Mouse (Mus musculus) skeletal muscle tissue, adult 2 months (tissue): ENCODE data around the gene Tirap.

ENCODE experiments used
- DNase-seq: peaks from one replicate; pipeline ENCODE4 v3.0.0-alpha.2; 2012; ENCODE audit warnings: low read depth, low spot score

The Tirap gene

DNA sequence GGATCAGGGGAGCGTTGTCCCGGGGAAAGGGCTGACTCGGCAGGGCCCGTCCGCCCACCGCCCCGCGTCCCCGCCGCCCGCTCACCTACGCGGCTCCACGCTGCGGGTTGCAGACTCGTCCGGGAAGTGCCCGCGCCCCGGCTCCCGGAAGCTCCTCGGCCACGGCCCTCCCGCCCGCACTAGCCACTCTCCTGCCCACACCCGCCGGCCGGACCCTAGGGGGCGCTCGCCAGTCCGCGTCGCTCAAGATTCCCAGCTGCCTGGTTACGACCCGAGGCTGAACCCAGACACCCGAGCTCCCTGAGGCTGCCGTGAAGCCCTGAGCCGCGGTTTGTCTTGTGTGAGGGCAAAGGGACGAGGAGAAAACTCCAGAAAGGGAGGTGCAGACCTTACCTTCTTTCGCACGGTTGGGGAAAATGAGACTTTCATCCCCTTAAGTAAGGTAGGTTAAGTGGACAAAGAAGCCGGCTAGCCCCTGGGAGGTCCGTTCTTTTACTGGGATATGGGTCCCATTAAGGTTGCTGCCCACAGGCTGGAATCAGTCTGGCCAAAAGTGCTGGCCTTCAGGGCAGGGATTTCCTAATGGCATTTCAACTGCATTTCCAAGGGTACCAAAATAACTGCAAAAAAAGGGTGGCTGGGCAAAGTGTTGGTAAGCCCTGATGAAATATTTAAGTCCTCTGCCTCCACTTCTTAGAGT, at the start of gene Tirap, which contains the start of gene Srpr:
Gene Tirap, minus strand, starts transcription at position 520 of the 700 bp plus-strand sequence.
Gene Srpr, plus strand, starts transcription at position 404 of the 700 bp plus-strand sequence.
- DNase-seq = peak; percentile 82

DNA sequence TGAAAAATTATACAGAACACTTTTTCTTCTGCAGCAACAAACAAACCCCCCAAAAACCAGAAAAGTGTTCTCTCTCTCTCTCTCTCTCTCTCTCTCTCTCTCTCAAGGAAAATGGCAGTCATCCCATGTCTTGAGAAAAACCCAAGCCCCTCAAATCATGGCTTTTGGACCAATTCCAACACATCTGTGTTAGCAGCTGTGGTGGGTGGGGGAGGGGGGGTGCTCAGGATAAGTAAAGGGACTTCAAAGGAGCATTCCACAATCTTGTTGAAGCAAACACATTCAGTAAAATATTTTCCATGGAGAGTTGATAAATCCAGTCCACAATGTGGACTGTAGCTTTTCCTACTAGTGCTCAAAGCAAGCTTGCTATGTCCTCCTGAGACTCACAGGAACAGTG, 49.4 kb upstream of the Tirap start:
- no peak for DNase-seq

DNA sequence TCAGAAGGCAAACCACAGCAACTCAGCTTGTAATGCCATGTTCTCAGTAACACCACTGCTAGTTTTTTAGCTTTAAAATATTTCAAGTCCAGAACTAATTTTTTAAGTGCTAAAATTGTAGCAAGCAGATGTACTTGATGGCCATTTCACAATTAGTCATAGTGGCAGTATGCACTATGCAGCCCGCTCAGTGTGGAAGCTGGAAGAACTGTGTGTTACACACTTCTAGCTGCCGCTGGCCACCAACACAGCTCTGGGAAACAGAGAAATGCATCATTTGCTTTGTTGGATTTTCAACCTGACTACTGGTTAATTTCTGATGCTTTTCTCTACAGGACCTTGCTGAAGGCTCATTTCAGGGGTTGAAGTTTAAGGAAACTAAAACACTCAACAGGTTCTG, 47.3 kb upstream of the Tirap start:
- no peak for DNase-seq

DNA sequence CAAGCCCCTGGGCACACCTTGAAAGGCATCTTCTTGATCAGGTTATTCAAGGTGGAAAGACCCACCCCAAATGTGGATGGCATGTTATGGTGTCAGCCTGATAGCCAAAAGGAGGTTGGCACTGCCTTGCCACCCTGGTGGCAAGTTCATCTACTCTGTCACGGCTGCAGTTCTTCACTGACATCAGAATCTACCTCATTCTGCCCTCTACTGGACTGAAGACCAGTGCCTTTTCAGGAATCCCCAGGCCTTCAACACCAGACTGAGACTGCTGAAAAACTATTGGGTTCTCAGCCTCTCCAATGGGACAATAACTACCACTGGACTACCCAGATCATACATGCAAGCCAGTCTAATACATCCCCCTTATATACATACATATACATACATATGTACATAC, 39.6 kb upstream of the Tirap start:
- no peak for DNase-seq

DNA sequence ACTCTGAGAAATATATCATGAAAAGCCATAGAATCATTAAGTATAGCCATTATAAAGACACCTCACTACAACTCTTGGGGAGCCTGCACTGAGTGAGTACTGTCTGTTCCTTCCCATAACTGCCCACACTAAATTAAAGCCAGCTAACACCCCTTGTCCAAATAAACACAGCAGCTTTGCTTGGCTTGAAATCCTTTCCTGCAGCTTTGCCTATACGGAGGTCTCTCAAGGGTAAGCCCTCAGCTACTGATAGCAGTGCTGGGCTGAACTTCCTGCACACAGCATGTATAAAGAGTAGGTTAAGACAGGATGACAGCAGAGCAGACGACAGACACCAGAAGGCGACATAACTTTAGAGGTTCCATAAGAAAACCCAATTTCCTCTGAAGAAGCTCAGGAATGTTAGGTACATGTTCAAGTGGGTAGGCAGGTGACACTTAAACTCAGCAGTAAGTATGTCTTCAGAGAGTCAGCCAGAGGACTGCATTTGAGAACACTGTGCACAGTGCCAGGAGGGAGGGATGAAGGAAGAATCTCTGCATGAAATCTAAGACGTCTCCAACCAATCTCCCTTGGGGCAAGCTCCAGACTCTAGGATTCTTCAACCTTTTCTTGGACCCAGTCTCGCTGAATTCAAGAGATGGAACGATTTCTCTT, 39.0 kb upstream of the Tirap start:
- peak; percentile 43 for DNase-seq

DNA sequence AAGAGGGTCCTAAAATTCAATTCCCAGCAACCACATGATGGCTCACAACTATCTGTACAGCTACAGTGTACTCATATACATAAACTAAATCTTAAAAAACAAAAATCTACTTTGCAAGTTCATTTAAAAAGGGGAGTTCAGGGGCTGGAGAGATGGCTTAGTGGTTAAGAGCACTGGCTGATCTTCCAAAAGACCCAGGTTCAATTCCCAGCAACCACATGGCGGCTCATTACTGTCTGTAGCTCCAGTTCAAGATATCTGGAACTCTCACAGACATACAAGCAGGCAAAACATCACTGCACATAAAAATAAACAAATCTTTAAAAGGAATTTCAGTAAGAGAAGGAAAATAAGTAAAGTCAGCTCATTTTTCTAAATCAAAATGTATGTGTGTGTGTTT, 38.3 kb upstream of the Tirap start:
- DNase-seq = no peak

DNA sequence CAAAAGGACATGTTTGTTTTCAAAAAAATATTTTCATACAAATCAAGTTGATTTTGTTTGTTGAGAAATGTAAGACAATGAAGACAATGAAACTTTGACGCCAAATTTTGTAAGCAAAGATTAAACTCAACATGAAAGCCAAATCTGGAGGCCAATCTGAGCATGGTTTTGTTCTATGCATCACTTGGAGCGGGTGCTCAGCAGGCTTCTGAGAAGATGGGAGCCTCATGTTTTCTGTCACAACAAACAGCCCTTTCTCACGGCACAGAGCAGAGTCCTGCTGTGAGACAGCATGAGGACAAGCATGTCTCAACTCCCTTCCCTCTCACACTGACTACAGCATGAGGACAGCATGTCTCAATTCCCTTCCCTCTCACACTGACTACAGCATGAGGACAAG, 35.9 kb upstream of the Tirap start:
- DNase-seq = no peak

DNA sequence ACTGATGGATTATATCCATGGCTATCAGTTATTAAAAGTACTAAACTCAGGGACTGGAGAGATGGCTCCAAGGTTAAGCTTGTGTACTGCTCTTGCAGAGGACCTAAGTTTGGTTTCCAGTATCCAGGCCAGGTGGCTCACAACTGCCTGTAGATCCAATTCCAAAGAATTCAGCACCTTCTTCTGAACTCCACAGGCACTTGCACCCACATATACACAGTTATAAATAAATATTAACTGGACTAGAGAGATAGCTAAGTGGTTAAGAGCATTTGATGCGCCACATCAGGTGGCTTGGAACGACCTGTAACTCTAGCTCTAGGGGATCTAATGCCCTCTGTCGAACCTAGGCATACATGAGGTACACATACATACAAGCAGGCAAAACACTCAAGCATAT, 28.6 kb upstream of the Tirap start:
- DNase-seq = peak; percentile 74

DNA sequence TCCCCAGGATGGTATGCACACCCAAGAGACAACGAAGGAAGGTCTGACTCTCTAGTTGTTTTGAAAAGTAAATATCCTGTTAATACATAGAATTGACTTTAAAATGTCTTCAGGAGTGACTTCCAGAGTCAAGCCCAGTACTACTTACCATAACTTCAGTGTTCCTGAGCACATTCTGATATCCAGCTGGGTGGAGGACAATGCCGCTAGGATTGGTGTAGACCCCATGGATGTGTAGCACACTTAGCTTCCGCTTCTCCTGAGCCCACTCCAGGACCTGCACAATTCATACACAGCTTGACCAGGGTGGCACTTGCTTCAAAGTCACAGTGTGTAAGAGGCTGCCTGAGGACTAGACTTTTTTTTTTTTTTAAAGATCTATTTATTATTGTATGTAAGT, 23.4 kb upstream of the Tirap start:
- no peak for DNase-seq

DNA sequence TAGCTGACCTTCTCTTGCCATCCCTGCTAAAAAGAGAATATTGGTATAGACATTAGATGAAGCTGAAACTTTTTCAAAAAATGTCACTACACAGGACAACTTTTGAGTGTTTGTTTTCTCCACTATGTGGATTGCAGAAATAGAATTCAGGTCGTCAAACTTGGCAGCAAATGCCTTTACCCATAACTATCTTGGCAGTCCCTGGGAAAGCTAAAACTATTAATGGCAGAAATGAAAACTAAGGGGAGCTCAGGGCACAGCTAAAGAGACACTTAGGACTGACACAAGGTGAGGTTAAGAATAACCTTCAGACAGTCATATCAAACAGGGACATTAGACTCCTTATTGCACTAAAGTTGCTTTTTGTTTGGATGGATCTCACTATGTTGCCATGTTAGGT, 17.9 kb upstream of the Tirap start:
- DNase-seq = peak; percentile 70

DNA sequence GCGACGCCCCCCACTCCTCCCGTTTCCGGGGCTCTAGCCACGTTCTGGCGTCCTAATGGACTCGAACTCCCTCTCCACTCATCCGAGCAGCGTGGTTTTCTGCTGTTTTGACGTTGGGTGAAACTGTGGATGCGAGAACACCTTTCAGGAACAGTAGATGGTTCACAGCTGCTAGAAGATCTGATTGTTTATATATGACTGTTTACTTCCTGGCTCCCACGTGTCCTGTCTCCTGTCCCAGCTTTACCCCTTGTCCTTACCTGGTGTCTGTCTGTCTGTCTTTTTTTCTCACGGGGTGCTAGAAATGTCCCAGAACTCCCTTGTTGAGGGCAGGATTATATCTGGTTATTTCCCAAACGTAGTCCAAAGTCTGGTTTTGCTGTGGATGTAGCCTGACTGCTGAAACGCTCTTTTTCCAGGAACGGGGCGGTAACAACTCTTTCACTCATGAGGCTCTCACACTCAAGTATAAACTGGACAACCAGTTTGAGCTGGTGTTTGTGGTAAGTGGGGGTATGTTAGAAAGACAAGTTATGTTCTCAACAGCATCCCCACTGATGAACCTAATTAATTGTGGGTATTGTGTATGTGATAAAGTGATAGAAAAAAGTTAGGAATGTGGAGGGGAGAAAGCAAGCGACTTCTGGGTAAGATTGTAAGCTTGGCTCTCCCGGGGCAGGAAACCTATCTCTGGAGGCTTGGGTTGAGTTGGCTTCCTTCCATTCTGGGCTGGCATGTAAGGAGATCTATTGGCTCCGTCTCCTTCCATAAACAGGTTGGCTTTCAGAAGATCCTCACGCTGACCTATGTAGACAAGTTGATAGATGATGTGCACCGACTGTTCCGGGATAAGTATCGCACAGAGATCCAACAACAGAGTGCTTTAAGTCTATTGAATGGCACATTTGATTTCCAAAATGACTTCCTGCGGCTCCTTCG, 11.8 kb upstream of the Tirap start:
- DNase-seq = peak; percentile 91

DNA sequence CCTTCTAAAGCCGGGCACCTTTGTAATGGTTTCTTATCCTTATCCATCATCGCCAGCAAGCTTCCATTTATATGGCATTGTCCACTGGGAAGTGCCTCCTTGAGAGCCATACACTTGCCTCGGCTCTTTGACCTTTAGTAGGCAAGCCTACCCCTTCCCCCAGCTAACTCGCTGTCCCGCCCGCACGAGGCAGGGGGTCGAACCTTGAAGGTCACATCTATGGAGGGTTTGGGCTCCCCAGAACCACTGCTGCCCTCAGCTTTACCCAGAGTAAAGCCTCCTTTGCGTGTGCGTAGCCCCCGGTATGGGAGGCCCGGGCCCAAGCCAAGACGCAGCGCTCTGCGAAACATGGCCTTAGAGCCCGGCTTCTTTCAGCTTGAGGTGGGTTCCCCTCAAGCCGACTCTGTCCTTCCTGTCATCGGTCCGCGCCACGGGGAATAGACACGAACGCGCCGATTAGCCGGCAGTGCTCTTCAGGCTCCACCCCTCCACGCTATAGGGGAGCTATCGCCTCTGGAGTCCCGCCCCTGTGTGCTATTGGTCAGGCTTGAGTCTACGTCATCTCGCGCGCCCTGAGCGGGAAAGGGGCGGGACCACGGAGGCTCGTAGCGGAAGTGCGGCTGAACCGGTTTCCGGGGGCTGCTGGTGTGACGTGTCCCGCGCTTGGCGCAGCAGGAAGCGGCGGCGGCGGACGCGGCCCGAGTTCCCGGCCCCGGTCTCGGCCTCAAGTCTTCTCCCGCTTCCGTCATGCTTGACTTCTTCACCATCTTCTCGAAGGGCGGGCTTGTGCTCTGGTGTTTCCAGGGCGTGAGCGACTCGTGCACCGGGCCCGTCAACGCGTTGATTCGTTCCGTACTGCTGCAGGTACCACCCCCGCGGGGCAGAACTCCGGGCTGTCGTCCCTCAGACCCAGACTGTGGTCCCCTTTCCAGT, 10.7 kb upstream of the Tirap start, which contains the start of gene Foxred1:
Gene Foxred1, minus strand, starts transcription at position 514 of the 933 bp plus-strand sequence.
- DNase-seq = peak; percentile 99

DNA sequence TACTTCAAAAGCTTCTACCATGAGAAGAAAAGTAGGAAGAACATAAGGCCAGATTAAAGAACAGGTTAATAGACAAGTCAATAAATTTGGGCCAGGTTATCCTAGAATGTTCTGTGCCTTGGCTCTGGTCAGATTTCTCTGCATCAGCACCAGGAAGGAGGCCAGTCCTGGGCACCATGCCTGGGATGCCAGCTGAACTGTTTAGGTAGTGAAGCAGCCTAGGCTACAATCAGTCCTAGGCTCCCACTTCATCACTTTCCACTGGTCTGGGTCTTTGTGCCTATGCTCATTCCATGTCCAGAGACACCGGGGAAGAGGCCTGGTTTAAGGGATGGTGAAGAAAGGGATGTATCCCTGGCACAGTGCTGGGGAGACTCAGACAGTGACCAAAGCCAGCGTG, 4.3 kb upstream of the Tirap start:
- peak; percentile 78 for DNase-seq

DNA sequence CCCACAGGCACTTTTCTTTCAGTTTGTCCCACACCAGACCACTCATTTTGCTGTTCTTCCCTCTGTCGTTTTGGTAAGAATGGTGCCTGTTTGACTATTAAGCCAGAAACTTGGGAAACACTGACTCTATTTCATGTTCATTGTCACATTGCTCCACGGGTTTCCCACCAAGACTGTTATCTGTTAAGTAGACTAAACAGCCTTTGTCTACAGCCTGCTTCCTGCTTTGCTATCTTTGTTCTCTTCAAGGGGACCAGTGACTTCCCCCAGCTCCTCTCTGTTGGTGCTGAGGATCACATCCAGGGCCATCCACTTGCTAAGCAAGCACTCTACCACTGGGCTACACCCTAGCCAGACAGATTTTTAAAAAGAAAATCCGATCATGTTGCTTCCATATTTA, 3.4 kb upstream of the Tirap start:
- no peak for DNase-seq

DNA sequence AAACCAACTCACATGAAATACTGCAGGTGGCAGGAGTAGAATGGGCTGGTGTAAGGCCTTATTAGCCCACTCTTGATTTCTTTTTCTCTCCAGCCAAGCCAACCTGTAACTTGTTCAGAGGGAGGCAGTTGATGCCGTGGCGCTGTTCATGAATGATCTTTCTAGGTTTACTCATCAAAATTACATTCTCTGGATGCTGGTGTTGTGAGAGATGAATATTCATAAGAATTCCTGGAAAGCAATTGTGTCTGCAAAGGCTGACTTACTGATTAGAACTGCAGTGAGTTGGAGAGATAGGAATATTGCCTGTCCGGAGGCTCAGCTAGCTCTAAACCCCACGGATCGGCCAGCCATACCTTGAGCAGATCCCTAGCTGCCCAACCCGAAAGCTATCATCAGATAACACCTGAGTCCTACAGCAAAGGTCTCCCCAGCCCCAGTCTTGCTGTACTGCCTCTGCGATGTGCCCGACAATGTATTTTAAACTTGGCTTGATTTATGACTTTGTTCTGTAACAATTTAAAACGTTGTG, 504 bp upstream of the Tirap start:
- DNase-seq = no peak

DNA sequence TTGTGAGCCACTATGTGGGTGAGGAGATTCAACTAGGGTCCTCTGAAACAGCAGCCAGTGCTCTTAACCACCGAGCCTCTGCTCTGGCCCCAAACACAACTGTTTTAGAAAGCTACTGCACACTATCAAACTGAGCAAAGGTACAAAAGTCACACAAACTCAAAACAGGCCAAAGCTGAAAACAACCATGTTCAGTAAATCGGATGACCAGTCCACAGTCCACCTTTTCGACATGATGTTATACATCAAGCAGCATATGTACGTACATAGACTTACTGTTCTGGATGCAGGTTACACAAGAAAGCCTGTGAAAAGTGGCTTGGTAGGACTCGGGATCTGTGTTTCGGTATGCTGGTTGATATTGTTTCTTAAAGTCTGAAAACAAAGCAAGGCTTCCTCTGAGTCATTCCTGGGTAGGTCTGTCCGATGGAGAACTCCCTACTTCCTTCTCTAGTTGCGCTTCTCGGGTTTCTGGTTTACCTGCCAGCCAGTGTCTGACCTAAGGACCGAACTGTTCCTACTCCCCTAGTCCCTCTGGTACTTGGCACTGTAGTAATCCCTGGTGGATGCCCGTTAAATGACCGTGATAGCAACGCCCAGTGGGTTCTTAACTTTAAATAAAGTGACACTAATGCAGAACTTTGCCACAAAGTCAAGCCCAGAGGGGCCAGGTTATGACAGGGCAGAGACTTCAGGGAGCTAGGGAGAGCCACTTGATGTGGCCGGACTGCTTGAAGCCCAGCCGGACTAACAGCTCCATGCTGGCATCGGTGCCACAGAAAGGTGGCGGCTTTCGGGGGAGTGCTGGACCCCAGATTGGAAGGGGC, 933 bp downstream of the Tirap start:
- no peak for DNase-seq

DNA sequence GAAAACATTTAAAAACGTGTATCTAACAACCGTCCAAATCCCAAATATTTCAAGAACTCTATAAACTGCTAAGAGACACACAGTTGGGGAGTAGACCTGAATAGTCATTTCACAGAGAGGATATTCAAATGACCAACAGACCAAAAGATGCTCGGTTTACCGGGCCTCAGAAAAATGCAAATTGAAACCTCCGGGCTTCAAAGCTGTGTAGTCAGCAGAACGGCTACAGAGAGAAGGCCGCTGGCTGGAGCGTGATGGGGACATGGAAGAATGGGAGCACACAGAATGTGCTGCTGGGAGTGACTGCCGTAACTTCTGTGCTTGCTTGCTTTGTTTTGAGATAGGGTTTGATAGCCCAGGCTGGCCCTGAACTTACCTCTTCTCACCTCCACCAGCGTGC, 1.7 kb downstream of the Tirap start:
- DNase-seq = no peak

DNA sequence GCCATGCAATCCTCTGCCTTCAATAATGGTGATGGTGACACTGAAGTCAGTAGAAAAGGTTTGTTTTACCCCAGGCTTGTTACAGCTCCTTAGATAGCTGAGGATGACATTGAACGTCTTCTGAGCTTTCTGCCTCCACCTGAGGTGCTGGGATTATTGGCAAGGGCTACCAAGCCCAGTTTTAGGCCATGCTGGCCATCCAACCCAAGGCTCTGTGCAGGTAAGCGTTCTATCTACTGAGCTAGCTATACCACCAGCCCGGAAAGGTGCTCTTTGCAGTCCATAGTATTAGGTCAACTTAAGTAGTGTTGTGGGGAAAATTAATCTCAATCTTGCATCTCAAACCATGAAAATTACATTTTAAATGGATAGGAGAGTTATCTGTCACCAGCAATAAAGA, 2.5 kb downstream of the Tirap start:
- no peak for DNase-seq

DNA sequence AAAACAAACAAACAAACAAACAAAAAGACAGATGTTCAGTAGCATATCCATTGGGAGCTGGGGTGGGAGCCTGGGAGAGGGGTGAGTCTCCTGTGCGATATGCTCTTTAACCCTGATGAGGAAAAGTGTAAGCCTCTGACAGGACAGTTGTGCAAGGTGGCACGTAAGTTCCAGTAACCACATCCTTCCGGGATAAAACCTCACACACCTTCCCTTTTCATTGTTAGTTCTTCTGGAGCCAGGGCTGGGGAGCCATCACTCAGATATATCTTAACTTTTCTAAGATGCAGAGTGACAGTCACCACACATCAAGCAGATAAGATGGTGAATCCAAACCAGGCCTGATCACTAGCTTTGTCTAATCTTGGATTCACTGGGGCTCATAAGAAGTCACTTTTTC, 6.0 kb downstream of the Tirap start:
- DNase-seq = no peak

DNA sequence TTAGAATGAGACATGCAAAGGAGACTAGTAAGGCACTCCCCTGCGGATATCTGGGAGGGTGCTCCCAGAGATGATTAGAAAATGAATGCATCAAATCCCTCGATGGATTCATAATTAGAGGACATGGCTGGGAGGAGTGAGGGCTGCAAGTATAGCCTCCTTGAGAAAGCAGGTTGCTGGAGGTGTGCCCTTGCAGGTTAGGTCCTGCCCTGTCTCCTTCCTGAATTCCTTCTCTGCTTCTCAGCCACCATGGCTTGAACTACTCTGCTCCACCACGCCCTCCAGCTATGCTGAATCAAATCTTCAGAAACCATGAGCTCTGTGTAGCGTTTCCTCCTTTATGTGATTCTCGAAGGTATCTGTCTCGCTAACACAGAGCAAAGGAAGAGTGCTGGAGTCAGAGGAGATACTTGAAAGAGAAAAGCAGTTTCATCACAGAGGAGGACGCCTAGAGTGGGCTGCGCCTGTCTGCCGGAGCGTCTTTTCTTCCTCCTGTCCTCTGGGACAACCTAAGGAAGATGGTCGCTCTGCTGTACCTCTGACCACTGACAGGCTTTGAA, 7.0 kb downstream of the Tirap start:
- DNase-seq = no peak
